Mouse (Mus musculus) cerebral cortex, adult 2 months (tissue): ENCODE data around the gene Prl8a2.

Source experiments
- WGBS: fragments of 180-500 bp; shearing (Covaris S2); methylation state at CpG from one replicate; pipeline ENCODE4 v1.1.7; 2018; 5-methylcytosine and 5-hydroxymethylcytosine counted together

The Prl8a2 gene

GRCm38 (mm10) chr13:27345373-27345772, at the start of gene Prl8a2:
TSS of gene Prl8a2 (plus strand) at chr13:27345673.
- 89% methylated on average over 2 of the region's 2 CpGs for WGBS

GRCm38 (mm10) chr13:27312334-27313225, 32.9 kb upstream of the Prl8a2 start, which contains the start of gene Prl6a1:
TSS of gene Prl6a1 (plus strand) at chr13:27312627.
- 85% methylated on average over 7 of the region's 7 CpGs for WGBS

GRCm38 (mm10) chr13:27334989-27335388, 10.5 kb upstream of the Prl8a2 start:
- WGBS: 59% methylated on average over 1 of the region's 1 CpGs

- WGBS: 72% methylated on average over 3 of the region's 3 CpGs
Observed at GRCm38 (mm10) chr13:27342733-27343275, 2.7 kb upstream of the Prl8a2 start.

GRCm38 (mm10) chr13:27390746-27391145, 45.3 kb downstream of the Prl8a2 start, which contains the start of gene Prl2b1:
TSS of gene Prl2b1 (minus strand) at chr13:27390846.
- WGBS: 85% methylated on average over 6 of the region's 6 CpGs

- 86% methylated on average over 7 of the region's 7 CpGs for WGBS
Observed at GRCm38 (mm10) chr13:27399061-27399724, 53.7 kb downstream of the Prl8a2 start.
